Mouse (Mus musculus) adrenal gland, postnatal 4 days (tissue): Measurements from ENCODE around the gene Ccdc88a. TPM values are rescaled to one million over a fixed set of nuclear protein-coding genes. Genes with fewer than 3 reads are reported as not detected.
"Not testable (repeated sequence)": the region's sequence is repeated elsewhere in the genome, so short reads cannot be mapped to it uniquely, and the experiment has no call there.

Source experiments
- DNase-seq, 2 experiments: peaks; one replicate each; pipeline ENCODE4 v3.0.0; 2021 to 2022; ENCODE audit warnings: low spot score in 2 of 2, mixed read lengths in 2 of 2
- total RNA-seq, 2 experiments: library from RNA; stranded (reverse); gene quantifications; 2 replicates each; pipeline ENCODE4 v1.2.3; 2021

Gene Ccdc88a
- total RNA-seq, 2 experiments from 2014 or later = 26.4 to 26.9 TPM

DNA sequence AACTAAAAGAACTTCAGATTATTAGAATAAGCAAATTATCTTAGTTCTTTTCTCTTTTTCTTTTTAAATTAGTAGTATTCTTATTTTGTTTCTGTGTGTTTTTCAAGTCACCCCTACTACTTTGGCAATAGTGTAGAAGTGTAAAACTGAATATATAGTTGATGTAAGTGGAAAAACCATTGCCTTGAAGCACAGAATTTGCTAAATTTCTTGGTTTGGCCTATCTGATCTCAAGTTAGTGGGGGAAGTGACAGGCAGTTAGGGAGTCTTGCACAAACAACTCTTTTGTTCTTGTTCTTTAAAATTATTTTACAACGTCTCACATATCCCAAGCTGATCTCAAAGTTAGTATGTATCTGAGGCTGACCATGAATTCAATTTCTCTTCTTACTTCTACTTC, 57.6 kb downstream of the Ccdc88a start:
- DNase-seq = no peak

DNA sequence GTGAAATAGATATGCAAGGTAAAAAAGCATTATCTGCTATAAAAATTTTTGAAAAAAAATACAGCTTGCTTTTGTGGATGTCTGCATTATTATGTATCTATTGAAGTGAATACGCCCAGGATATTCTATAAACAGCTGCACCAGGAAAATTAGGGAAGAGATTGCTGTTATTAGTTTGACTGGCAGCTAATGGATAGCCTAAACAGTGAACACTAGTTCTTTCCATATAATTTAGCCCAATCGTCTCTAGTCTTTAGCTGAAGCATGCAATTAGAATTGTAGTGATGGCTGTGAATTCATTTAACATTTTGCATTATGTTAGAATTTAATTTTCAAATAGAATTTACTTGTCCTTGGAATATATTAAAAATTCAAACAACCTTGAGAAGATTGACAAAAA, 75.3 kb downstream of the Ccdc88a start:
- no peak for DNase-seq

DNA sequence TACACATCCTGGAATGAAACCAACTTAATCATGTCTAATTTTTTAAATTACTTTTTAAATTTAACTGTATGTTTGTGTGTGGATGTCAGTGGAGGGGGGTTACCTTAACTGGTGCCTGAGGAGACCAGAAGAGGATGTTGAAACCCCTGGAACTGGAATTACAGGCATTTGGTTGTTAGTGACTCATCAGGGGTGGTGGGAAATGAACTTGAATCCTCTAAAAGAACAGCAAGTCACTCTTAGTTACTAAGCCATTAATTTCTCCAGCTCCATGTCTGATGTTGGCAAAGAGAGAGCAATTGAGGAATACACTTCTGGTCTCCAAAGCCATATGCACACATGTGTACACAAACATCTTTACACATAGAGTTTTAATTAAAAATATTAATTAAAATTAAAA, 101.2 kb downstream of the Ccdc88a start:
- no peak for DNase-seq

DNA sequence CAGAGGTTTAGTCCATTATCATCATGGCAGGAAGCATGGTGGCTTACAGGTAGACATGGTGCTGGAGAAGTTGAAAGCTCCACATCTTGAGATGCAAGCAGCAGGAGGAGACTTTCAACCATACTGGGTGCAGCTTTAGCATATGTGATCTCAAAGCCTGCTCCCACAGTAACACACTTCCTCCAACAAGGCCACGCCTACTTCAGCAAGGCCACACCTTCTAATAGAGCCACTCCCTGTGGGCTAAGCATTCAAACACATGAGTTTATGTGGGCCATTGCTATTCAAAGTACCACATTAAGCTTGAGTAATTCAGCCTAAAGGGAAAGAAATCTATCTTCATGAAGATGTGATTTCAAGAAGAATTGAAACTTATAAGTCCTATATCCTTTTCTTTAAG, 119.7 kb downstream of the Ccdc88a start:
- no peak for DNase-seq

DNA sequence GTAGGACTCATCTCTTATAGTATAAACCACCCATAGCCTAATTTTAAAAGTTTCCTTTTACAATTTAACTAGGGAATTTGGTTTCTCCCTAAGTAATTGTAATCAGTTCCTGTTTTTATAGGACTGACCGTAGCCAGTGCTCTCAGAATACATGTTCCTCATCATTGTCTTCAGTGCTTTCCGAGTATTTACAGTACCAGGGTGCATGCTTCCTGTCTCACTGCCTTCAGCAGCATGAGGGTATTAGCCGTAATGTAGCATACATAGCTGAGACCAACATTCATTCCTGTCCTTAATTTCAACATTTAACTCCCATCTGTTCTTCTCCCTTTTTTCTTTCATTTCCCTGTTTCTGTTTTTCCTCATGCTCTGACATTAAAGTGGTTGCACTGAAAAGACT, 123.5 kb downstream of the Ccdc88a start:
- no peak for DNase-seq

DNA sequence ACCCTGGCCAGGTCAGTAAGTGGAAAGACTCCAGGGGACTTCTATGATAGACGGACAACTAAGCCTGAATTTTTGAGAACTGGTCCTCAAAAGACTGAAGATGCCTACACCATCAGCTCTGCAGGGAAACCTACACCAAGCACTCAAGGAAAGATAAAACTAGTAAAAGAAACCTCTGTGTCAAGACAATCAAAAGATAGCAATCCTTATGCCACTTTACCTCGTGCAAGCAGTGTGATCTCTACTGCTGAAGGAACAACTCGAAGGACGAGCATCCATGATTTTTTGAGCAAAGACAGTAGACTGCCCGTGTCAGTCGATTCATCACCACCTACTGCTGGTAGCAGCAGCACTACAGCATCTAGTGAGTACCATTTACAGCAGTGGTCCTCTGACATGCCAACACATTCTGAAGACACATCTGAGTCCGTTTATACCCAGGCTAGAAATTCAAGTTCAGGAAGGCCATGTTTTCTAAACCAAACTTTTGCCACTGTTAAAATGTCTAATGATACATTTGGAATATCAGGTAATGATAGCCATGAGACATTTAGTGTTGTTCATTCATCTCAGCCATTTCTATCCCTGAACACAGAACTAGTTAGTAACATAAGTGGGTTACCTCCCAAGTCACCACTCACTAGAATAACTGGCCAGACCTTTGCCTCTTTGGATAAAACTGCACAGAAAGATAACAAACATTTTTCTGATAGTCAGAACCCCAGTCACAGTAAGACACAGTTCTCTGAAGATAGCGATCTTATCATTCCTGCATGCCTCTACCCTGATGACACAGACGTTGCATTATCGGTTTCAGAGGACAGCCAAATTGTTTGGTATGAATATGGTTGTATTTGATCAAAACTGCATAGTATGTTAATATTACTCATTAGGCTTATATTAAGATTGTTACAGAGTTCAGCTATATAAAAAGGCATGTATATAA, 130.8 kb downstream of the Ccdc88a start:
- no peak for DNase-seq

DNA sequence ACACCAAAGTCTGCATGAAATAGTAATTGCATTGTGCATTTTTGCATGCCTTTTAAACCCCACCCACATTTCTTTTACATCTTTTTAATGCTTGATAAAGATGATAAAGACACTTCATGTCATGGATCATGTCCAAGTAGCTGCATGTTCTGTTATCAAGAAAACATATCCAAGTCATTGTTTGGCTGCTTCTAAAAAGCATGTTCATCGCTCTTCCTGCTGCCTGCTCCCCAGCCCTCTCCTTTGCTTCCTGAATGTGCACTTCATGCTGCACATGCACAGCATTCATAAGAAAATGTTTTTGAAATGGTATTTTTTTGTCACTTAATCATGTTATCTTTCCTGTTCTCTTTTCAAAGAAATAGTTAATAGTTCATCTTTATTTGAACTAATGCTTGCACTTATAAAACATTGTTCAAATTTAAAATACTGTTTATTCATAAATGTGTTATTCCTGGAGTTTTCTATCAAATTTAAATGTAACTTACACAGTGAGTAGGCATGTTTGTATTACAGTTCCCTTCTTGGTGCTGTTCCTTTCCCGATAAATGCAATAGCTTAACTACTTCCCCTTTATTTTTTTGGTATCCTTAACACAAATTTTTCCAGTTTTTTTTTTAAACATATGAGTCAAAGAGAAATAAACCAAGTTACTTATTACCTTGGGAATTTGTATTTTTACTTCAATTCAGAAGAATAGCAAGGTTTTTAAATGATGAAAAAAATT, 131.6 kb downstream of the Ccdc88a start:
- no peak for DNase-seq

DNA sequence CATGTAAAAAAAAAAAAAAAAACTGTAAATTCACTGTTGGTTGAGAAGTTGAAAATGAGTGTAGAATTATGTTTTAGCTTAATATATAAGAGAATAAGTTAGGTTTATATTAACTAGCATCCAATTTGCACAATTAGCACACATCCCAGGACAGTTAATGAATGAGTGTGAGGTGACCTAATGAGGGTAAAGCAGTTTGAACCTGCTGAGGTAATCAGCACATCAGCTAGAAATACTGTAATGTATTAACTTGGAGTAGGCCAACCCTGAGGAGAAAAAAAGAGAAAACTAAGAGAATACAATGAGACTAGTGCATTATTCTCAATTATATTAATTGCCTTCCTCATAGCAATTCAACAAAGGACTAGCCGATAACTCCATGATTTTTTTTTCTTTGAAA, 136.0 kb downstream of the Ccdc88a start:
- no peak for DNase-seq

DNA sequence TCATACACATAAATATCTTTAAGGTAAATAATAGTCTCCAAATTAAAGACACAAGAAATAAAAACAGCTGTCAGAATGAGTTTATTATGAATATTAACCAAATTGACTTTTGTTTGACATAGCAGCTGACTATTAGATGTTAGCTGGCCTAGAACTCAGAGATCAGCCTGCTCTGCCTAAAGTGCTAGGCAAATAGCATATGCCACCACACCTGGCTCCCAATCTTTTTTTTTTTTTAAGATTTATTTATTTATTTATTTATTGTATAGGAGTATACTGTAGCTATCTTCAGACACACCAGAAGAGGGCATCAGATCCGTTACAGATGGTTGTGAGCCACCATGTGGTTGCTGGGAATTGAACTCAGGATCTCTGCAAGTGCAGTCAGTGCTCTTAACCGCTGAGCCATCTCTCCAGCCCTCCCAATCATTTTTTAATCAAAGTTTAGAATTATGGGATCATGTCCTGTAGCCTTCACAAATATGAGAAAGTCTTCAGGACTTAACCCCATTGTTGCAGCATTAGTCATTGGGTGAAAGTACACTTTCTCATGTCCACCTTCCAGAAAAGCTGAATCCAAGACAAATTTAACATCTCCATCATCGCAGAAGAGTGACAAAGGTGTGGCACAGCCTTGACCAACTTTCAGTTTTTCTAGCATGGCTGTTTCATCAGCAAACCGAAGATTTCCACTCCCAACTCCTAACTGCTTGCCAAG, 139.5 kb downstream of the Ccdc88a start:
- no peak for DNase-seq

DNA sequence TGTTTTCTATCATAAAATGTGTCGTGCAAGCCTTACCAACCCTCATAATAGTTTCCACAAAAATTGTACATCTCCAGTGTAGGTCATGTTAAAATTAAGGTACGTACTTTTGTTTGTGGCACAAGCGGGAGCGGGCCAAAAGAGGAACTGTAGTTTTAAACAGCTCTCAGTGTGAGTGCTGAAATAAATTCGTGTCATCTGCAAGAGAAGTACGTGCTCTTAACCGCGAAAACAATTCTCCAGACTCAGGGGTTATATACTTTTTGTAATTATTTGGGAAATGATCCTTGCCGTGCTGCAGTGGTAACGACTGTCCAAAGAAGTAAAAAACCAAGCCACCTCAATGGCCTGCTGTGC, 140.8 kb downstream of the Ccdc88a start:
- no peak for DNase-seq

DNA sequence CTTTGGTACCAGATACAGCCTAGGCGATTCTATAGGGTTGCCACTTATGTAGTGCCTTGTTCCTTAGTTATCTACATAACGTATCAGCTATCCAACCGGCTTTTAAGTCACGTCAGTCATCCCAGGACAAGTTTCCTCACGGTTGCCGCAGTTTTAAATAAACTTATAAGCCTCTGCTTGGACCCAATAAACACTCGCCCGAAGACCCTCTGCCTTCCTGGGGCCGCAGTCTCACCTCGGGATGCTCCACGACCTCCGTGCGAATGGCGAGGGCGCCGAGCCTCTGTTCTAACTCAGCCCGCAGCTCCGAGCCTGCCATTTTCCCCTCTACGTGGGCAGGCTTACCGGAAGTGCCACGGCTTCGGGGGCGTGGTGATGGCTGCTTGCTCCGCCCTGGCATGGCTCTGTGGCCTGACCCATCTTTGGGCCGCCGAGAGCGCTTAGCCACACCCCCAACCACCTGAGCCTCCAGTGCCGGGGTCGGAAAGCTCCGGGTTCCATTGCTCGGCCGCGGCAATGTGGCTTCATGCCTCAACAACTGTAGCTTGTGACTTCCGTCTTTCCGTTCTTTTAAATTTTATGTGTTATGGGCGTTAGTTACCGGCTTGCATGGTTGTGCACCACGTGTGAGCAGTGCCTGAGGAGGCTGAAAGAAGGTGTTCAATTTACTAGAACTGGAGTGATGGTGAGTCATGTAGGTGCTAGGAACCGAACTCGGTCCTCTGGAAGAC, 141.4 kb downstream of the Ccdc88a start, which contains the start of gene Prorsd1:
Gene Prorsd1, minus strand, starts transcription at position 352 of the 731 bp plus-strand sequence.
- DNase-seq = peak; percentile 67 to 80

DNA sequence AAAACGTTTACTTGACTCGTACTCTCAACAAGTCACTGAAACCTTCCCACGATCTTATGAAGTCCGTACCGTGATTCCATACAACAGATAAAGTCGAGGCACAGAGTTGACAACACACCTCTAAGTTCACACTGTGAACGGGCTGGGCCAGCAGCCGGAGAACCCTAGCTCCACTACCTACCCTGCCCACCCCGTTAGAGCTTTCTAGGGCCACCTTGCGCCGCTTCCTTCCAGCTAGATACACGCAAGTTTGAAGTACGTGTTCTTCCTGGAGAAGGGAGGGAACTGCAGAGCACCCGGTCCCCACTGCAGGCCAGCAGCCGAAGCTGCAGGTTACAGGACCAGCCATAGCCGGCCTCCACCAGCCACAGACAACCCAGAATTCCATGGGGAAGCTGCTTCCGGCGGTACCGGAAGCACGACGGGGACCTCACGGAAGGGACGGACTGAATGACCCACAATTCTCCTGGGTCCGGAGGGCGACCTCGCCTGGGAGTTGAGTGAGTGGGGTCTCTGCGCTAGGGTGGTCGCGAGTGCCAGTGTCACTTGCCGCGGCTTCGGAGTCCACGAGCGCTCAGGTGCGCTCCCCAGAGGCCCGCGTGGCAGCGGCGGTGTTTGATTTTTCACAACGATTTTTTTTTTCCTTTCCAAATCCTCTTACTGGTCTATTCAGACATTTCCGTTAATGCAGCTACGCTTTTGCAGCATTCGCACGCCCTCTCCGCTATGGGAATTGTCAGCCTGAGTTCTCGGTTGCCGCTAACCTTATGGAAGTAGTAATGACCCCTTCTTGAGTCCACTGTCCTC, 152.7 kb downstream of the Ccdc88a start, which contains the start of gene Mtif2:
Gene Mtif2, plus strand, starts transcription at position 421 of the 807 bp plus-strand sequence.
- DNase-seq = peak; percentile 58 to 75

DNA sequence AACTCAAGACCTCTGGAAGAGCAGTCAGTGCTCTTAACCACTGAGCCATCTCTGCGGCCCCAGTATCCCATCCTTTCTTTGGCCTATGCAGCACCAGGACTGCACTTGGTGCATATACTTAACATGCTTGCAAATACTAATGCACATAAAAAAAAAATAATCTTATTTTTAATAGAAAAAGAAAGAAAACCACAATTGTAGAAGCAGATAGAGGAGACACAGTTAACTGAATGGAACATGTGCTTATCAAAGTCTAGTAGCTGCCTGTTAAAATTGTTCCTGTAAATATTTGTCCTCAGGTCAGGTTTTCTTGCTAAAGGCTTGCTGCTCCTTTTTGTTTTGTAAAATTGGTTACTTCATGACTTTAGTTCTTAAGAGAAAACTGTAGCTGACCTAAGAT, 164.7 kb downstream of the Ccdc88a start:
- no peak for DNase-seq

DNA sequence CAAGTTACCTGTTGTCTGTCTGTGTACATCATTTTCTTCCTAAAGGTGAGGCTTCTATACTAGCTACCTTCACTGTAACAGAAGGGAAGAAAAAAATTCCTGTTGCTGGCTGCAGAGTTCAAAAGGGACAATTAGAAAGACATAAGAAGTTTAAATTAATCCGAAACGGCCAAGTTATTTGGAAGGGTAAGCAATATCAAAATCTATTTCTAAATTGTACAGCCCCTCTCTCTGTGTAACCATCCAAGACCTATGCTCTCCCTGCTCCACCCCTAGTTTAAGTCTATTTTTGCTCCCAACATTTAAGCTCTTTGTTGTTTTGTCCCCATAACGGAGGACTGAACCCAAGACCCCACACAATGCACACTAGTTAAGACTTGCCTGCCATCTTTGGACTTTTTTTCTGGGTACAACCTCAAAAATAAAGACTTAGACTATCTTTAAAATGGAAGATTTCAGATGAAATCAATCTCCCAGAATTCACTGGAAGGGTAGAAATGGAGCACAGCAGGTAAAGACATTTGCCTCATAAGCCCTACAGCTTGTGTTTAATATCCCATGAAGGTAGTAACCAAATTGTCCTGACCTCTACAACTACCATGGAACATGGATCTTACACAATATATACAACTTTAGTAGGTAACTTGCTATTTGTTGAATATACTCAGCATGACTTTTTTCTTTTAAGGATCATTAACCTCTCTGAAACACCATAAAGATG, 170.9 kb downstream of the Ccdc88a start:
- no peak for DNase-seq

DNA sequence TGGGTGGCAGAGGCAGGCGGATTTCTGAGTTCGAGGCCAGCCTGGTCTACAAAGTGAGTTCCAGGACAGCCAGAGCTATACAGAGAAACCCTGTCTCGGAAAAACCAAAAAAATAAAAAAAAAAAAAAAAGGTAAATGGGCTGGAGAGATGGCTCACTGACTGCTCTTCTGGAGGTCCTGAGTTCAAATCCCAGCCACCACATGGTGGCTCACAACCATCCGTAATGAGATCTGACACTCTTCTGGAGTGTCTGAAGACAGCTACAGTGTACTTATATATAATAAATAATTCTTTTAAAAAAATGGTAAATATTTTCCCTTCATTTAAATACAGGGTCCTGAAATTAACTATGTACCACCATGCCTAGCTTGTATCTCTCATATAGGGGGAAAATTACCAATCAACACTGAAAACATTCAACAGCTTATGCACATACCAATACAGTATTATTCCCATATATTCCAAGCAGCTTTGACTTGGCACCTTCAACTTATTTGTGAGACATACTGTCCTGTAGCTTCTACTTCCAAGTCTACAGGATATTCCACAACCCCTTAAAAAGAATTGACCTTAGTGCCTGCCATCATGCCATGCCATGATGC, 171.8 kb downstream of the Ccdc88a start:
- DNase-seq = not testable (repeated sequence)

DNA sequence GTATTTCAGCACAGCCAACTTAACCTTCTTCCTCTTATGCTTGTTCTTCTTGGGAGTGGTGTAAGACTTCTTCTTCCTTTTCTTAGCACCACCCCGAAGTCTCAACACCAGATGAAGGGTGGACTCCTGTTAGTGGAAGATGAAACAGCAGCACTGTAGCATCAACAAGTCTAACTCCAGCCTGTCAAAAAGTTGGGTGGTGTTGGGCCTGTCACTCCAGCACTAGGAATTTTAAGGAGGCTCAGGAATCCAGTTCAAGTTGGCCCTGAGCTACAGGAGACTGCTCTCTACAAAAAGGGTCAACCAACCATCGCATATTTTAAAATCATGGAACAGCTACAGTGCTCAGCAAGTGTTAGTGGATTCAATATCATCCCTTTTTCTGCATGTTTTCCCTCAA, 172.8 kb downstream of the Ccdc88a start:
- not testable (repeated sequence) for DNase-seq

DNA sequence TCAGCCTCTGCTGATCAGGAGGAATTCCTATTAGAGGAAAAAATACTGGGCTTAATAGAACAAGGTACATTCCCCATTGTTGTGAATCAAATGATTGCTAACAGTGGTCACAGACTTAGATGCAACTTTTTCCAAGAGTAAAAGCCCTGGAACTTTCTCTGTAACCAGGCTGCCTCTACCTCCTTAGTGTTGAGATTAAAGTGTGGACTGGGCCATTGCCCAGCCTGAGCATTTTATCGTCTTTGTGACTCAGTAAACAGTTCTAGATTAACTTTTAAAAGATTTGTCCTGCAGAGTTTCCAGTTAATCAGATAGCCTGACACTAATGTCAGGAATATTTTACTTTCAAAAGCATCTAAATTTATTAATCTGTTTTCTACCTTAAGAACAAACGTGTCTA, 173.3 kb downstream of the Ccdc88a start:
- no peak for DNase-seq

DNA sequence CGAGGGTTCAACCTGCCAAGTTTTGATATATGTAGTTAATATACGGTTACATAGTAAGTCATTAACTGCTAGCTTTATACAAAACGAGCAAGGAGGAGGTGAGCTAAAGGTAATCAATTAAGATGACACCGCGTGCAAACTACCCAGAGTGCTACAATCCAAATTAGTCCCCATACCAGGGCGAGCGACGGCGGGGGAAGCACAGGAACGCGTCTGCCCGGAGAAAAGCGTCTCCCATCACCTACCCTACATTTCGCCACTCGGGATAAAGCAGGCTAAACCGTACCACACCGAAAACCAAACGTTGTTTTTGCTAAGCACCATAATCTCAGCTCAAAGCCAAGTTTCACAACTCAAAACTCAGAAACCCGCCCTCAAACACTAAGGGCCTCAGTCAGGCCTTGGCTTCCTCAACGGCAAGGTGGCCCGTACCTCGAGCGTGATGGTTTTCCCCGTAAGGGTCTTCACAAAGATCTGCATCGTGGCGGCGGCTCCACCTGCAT, 173.8 kb downstream of the Ccdc88a start:
- no peak for DNase-seq
